Mouse (Mus musculus): Measurements from ENCODE around the gene Ms4a4c. TPM values are rescaled to one million over a fixed set of nuclear protein-coding genes. Genes with fewer than 3 reads are reported as not detected.
"Not testable (repeated sequence)": the region's sequence is repeated elsewhere in the genome, so short reads cannot be mapped to it uniquely, and the experiment has no call there.

Ms4a4c gene
- polyA plus RNA-seq, 1 experiment from 2014 or later: not detected

- DNase-seq (ENCODE audit: low spot score); H3K27ac ChIP-seq (ENCODE audit: low read depth, low read length); H3K4me1 ChIP-seq (replicated peaks; ENCODE audit: control insufficient read depth, insufficient read depth, low read length); H3K27me3 ChIP-seq (ENCODE audit: control insufficient read depth, insufficient read depth, low read length); H3K9ac ChIP-seq (ENCODE audit: low read depth, low read length); H3K36me3 ChIP-seq (ENCODE audit: control insufficient read depth, insufficient read depth, low read length); H3K4me2 ChIP-seq (replicated peaks; ENCODE audit: low read depth, low read length); ATAC-seq (ENCODE audit: low FRiP score); H3K9me3 ChIP-seq (ENCODE audit: control insufficient read depth, low read length); H3K4me3 ChIP-seq (ENCODE audit: low read depth, low read length): not testable (repeated sequence)
- 88% methylated on average over 1 of the region's 1 CpGs for WGBS
Measured at GRCm38 (mm10) chr19:11431209-11431608, 26.6 kb downstream of the Ms4a4c start.

- Histone ChIP-seq H3K4me3 (ENCODE audit: low read depth, low read length) (no peak overlapping the region), H3K36me3 (ENCODE audit: control insufficient read depth, insufficient read depth, low read length) (no peaks in the 10 kb centered on the region), H3K4me1 (replicated peaks; ENCODE audit: control insufficient read depth, insufficient read depth, low read length) (no peaks in the 10 kb centered on the region), H3K4me2 (replicated peaks; ENCODE audit: low read depth, low read length) (no peak overlapping the region), H3K27ac (ENCODE audit: low read depth, low read length) (no peak overlapping the region), H3K9ac (ENCODE audit: low read depth, low read length) (no peak overlapping the region), H3K27me3 (ENCODE audit: control insufficient read depth, insufficient read depth, low read length) (no peaks in the 10 kb centered on the region), H3K9me3 (ENCODE audit: control insufficient read depth, low read length) (no peaks in the 10 kb centered on the region)
- ATAC-seq (ENCODE audit: low FRiP score) (no peak), DNase-seq (ENCODE audit: low spot score) (no peak)
- 91% methylated on average over 4 of the region's 4 CpGs for WGBS
Measured at GRCm38 (mm10) chr19:11435058-11435834, 30.7 kb downstream of the Ms4a4c start.

DNA sequence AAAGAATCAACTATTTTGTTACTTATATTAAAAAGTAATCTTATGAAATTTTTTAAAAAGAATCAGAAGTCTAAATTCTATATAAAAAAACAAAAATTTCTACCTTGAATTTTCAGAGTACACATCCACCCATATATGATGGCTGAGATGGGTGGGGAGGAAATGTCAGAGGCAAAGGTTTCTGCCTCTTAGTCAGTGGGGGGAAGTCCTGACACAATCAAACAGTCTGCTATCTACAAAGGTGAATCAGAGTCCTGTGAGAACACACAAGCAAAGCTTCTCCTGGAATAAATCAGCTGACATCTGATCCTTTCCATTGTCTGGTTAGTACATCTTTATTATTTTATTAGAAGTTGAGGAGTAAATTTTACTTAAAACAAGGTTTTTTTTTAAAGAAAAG is 38.8 kb downstream of the Ms4a4c start, which contains the start of gene Ms4a4b:
TSS of gene Ms4a4b (plus strand) at position 216 of the 400 bp plus-strand sequence.
- Histone ChIP-seq H3K27me3 (ENCODE audit: control insufficient read depth, insufficient read depth, low read length) (no peaks in the 10 kb centered on the region), H3K9me3 (ENCODE audit: control insufficient read depth, low read length) (no peaks in the 10 kb centered on the region), H3K36me3 (ENCODE audit: control insufficient read depth, insufficient read depth, low read length) (no peaks in the 10 kb centered on the region), H3K27ac (ENCODE audit: low read depth, low read length) (no peak within 1 kb of the TSS), H3K9ac (ENCODE audit: low read depth, low read length) (no peak within 1 kb of the TSS), H3K4me1 (replicated peaks; ENCODE audit: control insufficient read depth, insufficient read depth, low read length) (no peaks in the 10 kb centered on the region), H3K4me3 (ENCODE audit: low read depth, low read length) (no peak within 1 kb of the TSS), H3K4me2 (replicated peaks; ENCODE audit: low read depth, low read length) (no peak within 1 kb of the TSS)
- ATAC-seq (ENCODE audit: low FRiP score): no peak
- DNase-seq (ENCODE audit: low spot score): no peak

DNA sequence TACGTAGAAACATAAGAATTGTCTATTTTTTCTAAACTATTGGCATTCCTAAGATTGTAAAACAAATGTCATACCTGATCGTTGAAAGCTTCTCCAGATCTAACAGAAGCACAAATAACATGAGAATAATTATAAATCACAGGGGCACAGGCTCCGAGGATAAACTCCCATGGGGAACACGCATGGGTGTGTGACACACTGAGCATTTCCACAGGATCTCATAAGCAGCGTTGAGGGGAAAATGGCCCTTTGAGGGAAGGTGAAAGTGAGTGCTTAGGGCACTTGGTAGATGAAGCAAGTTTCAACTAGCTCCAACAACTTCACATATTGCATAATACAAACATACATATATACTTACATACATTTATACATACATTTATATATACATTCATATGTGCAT is 39.4 kb downstream of the Ms4a4c start:
- no peak overlapping the region for H3K27ac ChIP-seq (ENCODE audit: low read depth, low read length)
- no peaks in the 10 kb centered on the region for H3K36me3 ChIP-seq (ENCODE audit: control insufficient read depth, insufficient read depth, low read length)
- H3K27me3 ChIP-seq (ENCODE audit: control insufficient read depth, insufficient read depth, low read length): no peaks in the 10 kb centered on the region
- no peaks in the 10 kb centered on the region for H3K4me1 ChIP-seq (replicated peaks; ENCODE audit: control insufficient read depth, insufficient read depth, low read length)
- H3K4me2 ChIP-seq (replicated peaks; ENCODE audit: low read depth, low read length): no peak overlapping the region
- no peak overlapping the region for H3K9ac ChIP-seq (ENCODE audit: low read depth, low read length)
- H3K9me3 ChIP-seq (ENCODE audit: control insufficient read depth, low read length): no peaks in the 10 kb centered on the region
- WGBS: 85% methylated on average over 5 of the region's 5 CpGs
- no peak for ATAC-seq (ENCODE audit: low FRiP score)
- H3K4me3 ChIP-seq (ENCODE audit: low read depth, low read length): no peak overlapping the region
- no peak for DNase-seq (ENCODE audit: low spot score)

GRCm38 (mm10) chr19:11447238-11447637 is 42.7 kb downstream of the Ms4a4c start:
- Histone ChIP-seq H3K4me2 (replicated peaks; ENCODE audit: low read depth, low read length) (no peak overlapping the region), H3K27ac (ENCODE audit: low read depth, low read length) (no peak overlapping the region), H3K27me3 (ENCODE audit: control insufficient read depth, insufficient read depth, low read length) (no peaks in the 10 kb centered on the region), H3K9me3 (ENCODE audit: control insufficient read depth, low read length) (no peaks in the 10 kb centered on the region), H3K36me3 (ENCODE audit: control insufficient read depth, insufficient read depth, low read length) (no peaks in the 10 kb centered on the region), H3K4me1 (replicated peaks; ENCODE audit: control insufficient read depth, insufficient read depth, low read length) (no peaks in the 10 kb centered on the region), H3K4me3 (ENCODE audit: low read depth, low read length) (no peak overlapping the region), H3K9ac (ENCODE audit: low read depth, low read length) (no peak overlapping the region)
- WGBS: 91% methylated on average over 2 of the region's 2 CpGs
- DNase-seq (ENCODE audit: low spot score) (no peak), ATAC-seq (ENCODE audit: low FRiP score) (no peak)

- not testable (repeated sequence) for DNase-seq (ENCODE audit: low spot score); H3K36me3 ChIP-seq (ENCODE audit: control insufficient read depth, insufficient read depth, low read length); ATAC-seq (ENCODE audit: low FRiP score); H3K9ac ChIP-seq (ENCODE audit: low read depth, low read length); H3K4me3 ChIP-seq (ENCODE audit: low read depth, low read length); H3K27me3 ChIP-seq (ENCODE audit: control insufficient read depth, insufficient read depth, low read length); H3K27ac ChIP-seq (ENCODE audit: low read depth, low read length); H3K4me2 ChIP-seq (replicated peaks; ENCODE audit: low read depth, low read length); H3K9me3 ChIP-seq (ENCODE audit: control insufficient read depth, low read length); H3K4me1 ChIP-seq (replicated peaks; ENCODE audit: control insufficient read depth, insufficient read depth, low read length)
- WGBS: 84% methylated on average over 2 of the region's 4 CpGs
Measured at GRCm38 (mm10) chr19:11459041-11459440, 54.5 kb downstream of the Ms4a4c start.

GRCm38 (mm10) chr19:11464795-11465194 is 60.2 kb downstream of the Ms4a4c start:
- not testable (repeated sequence) for ATAC-seq (ENCODE audit: low FRiP score); H3K4me1 ChIP-seq (replicated peaks; ENCODE audit: control insufficient read depth, insufficient read depth, low read length); H3K27ac ChIP-seq (ENCODE audit: low read depth, low read length); DNase-seq (ENCODE audit: low spot score); H3K9ac ChIP-seq (ENCODE audit: low read depth, low read length); H3K9me3 ChIP-seq (ENCODE audit: control insufficient read depth, low read length); H3K36me3 ChIP-seq (ENCODE audit: control insufficient read depth, insufficient read depth, low read length); H3K4me2 ChIP-seq (replicated peaks; ENCODE audit: low read depth, low read length); H3K4me3 ChIP-seq (ENCODE audit: low read depth, low read length); H3K27me3 ChIP-seq (ENCODE audit: control insufficient read depth, insufficient read depth, low read length)
- 45% methylated on average over 1 of the region's 1 CpGs for WGBS

- DNase-seq (ENCODE audit: low spot score): no peak
Measured at GRCm38 (mm10) chr19:11466471-11466870, 61.9 kb downstream of the Ms4a4c start.

GRCm38 (mm10) chr19:11468361-11468760 is 63.8 kb downstream of the Ms4a4c start:
- H3K4me1 ChIP-seq (replicated peaks; ENCODE audit: control insufficient read depth, insufficient read depth, low read length); H3K9ac ChIP-seq (ENCODE audit: low read depth, low read length); H3K27ac ChIP-seq (ENCODE audit: low read depth, low read length); DNase-seq (ENCODE audit: low spot score); H3K4me2 ChIP-seq (replicated peaks; ENCODE audit: low read depth, low read length); H3K36me3 ChIP-seq (ENCODE audit: control insufficient read depth, insufficient read depth, low read length); H3K9me3 ChIP-seq (ENCODE audit: control insufficient read depth, low read length); H3K27me3 ChIP-seq (ENCODE audit: control insufficient read depth, insufficient read depth, low read length); ATAC-seq (ENCODE audit: low FRiP score); H3K4me3 ChIP-seq (ENCODE audit: low read depth, low read length): not testable (repeated sequence)
- WGBS: 76% methylated on average over 1 of the region's 1 CpGs

More at GRCm38 (mm10) chr19:11466471-11466870, 61.9 kb downstream of the Ms4a4c start:
- Histone ChIP-seq H3K4me1 (replicated peaks; ENCODE audit: control insufficient read depth, insufficient read depth, low read length) (no peaks in the 10 kb centered on the region), H3K27me3 (ENCODE audit: control insufficient read depth, insufficient read depth, low read length) (no peaks in the 10 kb centered on the region), H3K36me3 (ENCODE audit: control insufficient read depth, insufficient read depth, low read length) (no peaks in the 10 kb centered on the region), H3K9me3 (ENCODE audit: control insufficient read depth, low read length) (no peaks in the 10 kb centered on the region), H3K4me2 (replicated peaks; ENCODE audit: low read depth, low read length) (no peak overlapping the region), H3K9ac (ENCODE audit: low read depth, low read length) (no peak overlapping the region), H3K4me3 (ENCODE audit: low read depth, low read length) (no peak overlapping the region), H3K27ac (ENCODE audit: low read depth, low read length) (no peak overlapping the region)
- 78% methylated on average over 5 of the region's 5 CpGs for WGBS
- no peak for ATAC-seq (ENCODE audit: low FRiP score)

Measured in hindbrain, embryonic 11.5 days (tissue).